Mouse (Mus musculus) forebrain, embryonic 10.5 days (tissue): ENCODE measurements around the gene Washc1. TPM values are rescaled to one million over a fixed set of nuclear protein-coding genes. Genes with fewer than 3 reads are reported as not detected.
A peak's percentile ranks its signal among the peaks of the same experiment; 100 is the strongest.
"Not testable (repeated sequence)": the region's sequence is repeated elsewhere in the genome, so short reads cannot be mapped to it uniquely, and the experiment has no call there.

Source experiments
- DNase-seq: peaks from one replicate; pipeline ENCODE4 v3.0.0-alpha.2; 2017; ENCODE audit warnings: low spot score; ENCODE audit errors: extremely low spot score
- H3K27ac ChIP-seq: fragments of 300-500 bp; sonication (generic); 2 replicates; pipeline ENCODE4 v1.5.1; 2016; ENCODE audit warnings: mild to moderate bottlenecking
- H3K27me3 ChIP-seq: fragments of 300-500 bp; sonication (generic); 2 replicates; pipeline ENCODE4 v1.6.1; 2016; ENCODE audit warnings: mild to moderate bottlenecking; ENCODE audit not compliant: poor library complexity, severe bottlenecking
- H3K36me3 ChIP-seq: fragments of 300-500 bp; sonication (generic); replicated peaks from 2 replicates; pipeline ENCODE4 v1.6.1; 2016; ENCODE audit warnings: mild to moderate bottlenecking, moderate library complexity
- H3K4me1 ChIP-seq: fragments of 300-500 bp; sonication (generic); 2 replicates; pipeline ENCODE4 v1.6.1; 2016
- H3K4me3 ChIP-seq: fragments of 300-500 bp; sonication (generic); 2 replicates; pipeline ENCODE4 v1.5.1; 2016; ENCODE audit warnings: mild to moderate bottlenecking, moderate library complexity
- H3K9me3 ChIP-seq: fragments of 300-500 bp; sonication (generic); 2 replicates; pipeline ENCODE4 v1.6.1; 2016; ENCODE audit warnings: mild to moderate bottlenecking, moderate library complexity
- WGBS: fragments of 180-500 bp; shearing (Covaris S2); methylation state at CpG from one replicate; pipeline ENCODE4 v1.1.7; 2016; 5-methylcytosine and 5-hydroxymethylcytosine counted together
- polyA plus RNA-seq: library from polyadenylated mRNA; unstranded; fragments of >200 nt; fragmentation: Nextera tagmentation; extraction: Ambion mirVana; gene quantifications from 2 replicates; pipeline ENCODE4 v1.2.1, GENCODE M21; 2016

Washc1 gene
- 31.6 and 31.8 TPM in 2 replicates for polyA plus RNA-seq

DNA sequence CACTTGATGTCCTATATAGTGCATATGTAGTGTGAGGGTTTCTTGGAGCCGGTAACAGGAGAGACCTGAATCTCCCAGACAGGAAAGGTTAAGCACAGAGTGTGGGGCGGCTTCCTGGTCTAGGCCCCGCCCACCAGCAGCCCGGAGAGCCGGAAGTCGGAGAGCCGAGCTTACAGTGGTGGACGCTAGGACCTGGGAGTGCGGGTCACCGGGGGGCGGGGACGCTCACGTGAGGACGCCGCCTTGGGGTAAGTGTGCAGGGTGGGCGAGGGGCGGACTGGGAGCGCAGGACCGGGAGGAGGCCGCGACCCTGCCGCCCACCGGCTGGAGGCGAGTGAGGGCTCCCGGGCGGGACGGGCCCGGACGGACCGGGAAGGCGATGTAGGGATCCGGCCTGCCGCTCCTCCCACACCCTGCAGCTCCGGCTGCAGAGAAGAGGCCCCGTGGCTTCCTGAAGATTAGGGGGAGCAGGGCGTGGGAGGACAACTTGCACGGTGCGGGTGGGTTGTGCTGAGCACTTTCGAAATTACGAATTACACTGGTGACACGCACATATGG lies at the start of gene Washc1:
Gene Washc1 (plus strand): TSS at position 144 of the 558 bp plus-strand sequence.
- peak within 1 kb of the TSS; percentile 92 for H3K27ac ChIP-seq
- DNase-seq = peak; percentile 96
- peak within 1 kb of the TSS; percentile 89 for H3K4me3 ChIP-seq
- peaks cover 18% of the 10 kb centered on the region for H3K4me1 ChIP-seq
- H3K27me3 ChIP-seq = no peaks in the 10 kb centered on the region
- WGBS = under 1% methylated on average over 41 of the region's 41 CpGs
- H3K9me3 ChIP-seq = no peaks in the 10 kb centered on the region
- peaks cover 29% of the 10 kb centered on the region for H3K36me3 ChIP-seq

DNA sequence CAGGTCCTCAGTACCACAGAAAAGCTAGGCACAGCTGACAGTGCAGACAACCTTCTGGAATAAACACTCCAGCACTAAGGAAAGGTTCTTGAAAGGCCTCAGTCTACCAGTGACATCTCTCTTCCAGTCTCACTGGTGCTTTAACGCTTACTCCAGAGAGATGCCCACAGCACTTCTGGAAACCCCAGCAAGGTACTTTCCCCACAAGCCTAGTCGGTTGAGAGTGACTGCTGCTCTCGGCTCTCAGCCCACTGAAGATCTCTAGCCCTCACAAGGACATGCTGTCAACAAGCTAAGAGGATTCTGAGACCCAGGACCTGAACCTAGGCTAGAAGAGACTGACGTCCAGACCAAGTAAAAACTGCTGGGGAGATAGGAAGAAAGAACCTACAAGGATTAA lies 46.2 kb upstream of the Washc1 start:
- Histone ChIP-seq H3K9me3 (no peaks in the 10 kb centered on the region), H3K4me1 (0 out of 2 replicates have a peak, but pooled peaks cover 8% of the 10 kb centered on the region), H3K27ac (no peak overlapping the region), H3K36me3 (no peaks in the 10 kb centered on the region), H3K27me3 (no peaks in the 10 kb centered on the region), H3K4me3 (no peak overlapping the region)
- WGBS = 86% methylated on average over 4 of the region's 4 CpGs
- DNase-seq = no peak

DNA sequence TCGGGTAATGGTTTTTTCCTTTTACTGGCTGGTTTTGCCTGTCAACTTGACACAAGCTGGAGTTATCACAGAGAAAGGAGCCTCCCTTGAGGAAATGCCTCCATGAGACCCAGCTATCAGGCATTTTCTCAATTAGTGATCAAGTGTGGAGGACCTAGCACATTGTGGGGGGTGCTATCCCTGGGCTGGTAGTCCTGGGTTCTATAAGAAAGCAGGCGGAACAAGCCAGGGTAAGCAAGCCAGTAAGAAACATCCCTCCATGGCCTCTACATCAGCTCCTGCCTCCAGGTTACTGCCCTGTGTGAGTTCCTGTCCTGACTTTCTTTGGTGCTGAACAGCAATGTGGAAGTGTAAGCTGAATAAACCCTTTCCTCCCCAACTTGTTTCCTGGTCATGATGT lies 42.3 kb upstream of the Washc1 start:
- not testable (repeated sequence) for DNase-seq, H3K4me1 ChIP-seq, H3K36me3 ChIP-seq, H3K27ac ChIP-seq, H3K4me3 ChIP-seq, H3K27me3 ChIP-seq, H3K9me3 ChIP-seq
- WGBS = 92% methylated on average over 2 of the region's 2 CpGs

DNA sequence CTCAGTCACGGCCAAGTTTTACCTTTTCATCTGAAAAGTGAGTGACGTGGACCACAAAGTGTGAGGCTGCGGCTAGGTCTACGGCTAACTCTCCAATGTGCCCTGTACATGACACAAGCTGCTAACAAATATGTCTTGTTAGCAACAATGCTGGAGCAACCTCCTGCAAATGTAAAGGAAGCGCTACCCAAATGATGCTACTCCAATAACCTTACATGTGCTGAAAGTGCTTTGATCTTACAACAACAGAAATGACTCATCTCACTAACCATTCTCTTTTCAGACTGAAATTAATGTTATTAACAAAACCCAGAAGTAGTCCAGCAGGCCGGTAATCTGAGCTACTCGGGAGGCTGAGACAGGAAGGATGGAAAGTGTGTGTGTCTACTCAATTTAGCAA lies 37.4 kb upstream of the Washc1 start:
- peaks cover 3% of the 10 kb centered on the region for H3K36me3 ChIP-seq
- H3K27me3 ChIP-seq = peaks cover 14% of the 10 kb centered on the region
- DNase-seq = no peak
- no peak overlapping the region for H3K27ac ChIP-seq
- no peaks in the 10 kb centered on the region for H3K9me3 ChIP-seq
- peaks cover 18% of the 10 kb centered on the region for H3K4me1 ChIP-seq
- WGBS = 91% methylated on average over 7 of the region's 7 CpGs
- no peak overlapping the region for H3K4me3 ChIP-seq

DNA sequence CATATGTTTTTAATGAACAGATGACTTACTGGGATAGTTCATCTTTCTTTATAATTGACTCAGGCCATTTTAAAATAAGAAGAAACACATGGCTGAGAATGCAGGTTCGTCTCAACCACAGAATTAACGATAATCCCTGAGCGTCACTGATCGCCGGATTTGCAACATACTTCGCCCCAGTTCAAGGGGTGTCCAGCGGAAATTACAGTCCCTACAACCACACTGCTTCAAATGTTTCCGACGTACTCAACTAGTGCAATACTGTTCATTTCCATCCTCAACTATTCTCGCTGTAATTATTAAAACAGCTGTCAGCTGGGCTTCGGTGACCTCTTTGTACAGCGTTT lies 35.5 kb upstream of the Washc1 start:
- Histone ChIP-seq H3K27me3 (peaks cover 14% of the 10 kb centered on the region), H3K36me3 (peaks cover 21% of the 10 kb centered on the region), H3K4me3 (peak overlapping the region; percentile 86), H3K27ac (no peak overlapping the region), H3K9me3 (no peaks in the 10 kb centered on the region), H3K4me1 (peaks cover 18% of the 10 kb centered on the region)
- 8% methylated on average over 12 of the region's 12 CpGs for WGBS
- no peak for DNase-seq

DNA sequence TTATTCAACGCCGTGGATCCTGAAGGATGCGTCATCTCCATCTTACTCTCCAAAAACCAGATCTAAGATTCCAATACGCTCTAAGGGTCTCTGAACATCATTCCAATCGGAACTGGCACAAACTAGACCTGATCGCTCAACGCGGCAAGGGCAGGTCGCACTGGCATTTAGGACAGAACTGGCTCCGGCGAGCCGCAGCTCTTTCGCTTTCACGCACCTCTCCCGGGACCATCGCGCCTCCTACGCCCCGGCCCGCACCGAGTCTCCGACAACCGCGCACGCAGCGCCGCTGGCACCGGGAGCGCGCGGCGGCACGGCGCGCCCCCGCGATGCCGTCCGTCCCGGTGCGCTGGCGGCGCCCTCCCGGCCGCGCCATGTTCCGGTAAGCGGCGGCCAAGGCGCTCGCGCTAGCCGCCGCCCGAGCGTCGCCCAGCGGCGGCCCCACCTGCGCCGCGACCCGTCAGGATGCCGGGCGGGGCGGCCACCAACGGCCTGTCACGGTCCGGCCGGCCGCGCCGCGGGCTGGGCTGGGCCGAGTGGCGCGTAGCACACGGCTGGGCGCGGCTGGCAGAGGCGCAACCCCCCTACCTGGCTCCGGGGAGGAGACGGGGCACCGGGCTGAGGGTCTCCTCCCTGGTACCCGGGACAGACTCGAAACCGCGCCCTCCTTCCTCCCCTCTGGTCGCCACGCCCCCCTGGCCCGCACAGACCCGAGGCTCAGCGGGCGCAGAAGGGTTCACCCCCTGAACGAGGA lies 35.0 kb upstream of the Washc1 start:
- Histone ChIP-seq H3K9me3 (no peaks in the 10 kb centered on the region), H3K27me3 (peaks cover 14% of the 10 kb centered on the region), H3K4me3 (peak overlapping the region; percentile 86), H3K36me3 (peaks cover 27% of the 10 kb centered on the region), H3K4me1 (peaks cover 18% of the 10 kb centered on the region), H3K27ac (peak overlapping the region; percentile 90)
- under 1% methylated on average over 95 of the region's 95 CpGs for whole genome bisulfite sequencing
- peak; percentile 28 for DNase-seq

DNA sequence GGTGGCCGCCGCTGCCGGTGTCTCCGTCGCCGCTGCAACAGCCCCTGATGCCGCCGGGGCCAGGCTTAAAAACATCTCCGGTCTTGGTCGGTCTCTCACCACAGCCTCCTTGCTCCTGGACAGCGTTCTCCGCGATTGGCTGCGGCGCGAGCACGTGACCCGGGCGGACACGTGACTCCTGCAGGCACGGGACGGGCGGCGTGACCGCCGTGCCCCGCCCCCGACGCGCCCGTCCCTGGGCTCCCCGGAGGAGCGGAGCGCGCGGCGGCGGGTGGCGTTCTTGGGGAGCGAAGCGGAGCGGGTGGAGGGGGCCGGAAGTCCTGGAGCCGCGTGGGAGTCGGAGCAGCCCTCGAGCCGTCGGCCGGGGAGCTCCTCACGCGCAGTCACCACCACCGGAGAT lies 34.4 kb upstream of the Washc1 start, which contains the start of gene Ankrd12:
Gene Ankrd12 (minus strand): TSS at position 156 of the 400 bp plus-strand sequence.
- H3K36me3 ChIP-seq = peaks cover 32% of the 10 kb centered on the region
- peak within 1 kb of the TSS; percentile 86 for H3K4me3 ChIP-seq
- peaks cover 18% of the 10 kb centered on the region for H3K4me1 ChIP-seq
- DNase-seq = peak; percentile 94
- under 1% methylated on average over 53 of the region's 53 CpGs for WGBS
- peaks cover 14% of the 10 kb centered on the region for H3K27me3 ChIP-seq
- H3K9me3 ChIP-seq = no peaks in the 10 kb centered on the region
- peak within 1 kb of the TSS; percentile 90 for H3K27ac ChIP-seq

DNA sequence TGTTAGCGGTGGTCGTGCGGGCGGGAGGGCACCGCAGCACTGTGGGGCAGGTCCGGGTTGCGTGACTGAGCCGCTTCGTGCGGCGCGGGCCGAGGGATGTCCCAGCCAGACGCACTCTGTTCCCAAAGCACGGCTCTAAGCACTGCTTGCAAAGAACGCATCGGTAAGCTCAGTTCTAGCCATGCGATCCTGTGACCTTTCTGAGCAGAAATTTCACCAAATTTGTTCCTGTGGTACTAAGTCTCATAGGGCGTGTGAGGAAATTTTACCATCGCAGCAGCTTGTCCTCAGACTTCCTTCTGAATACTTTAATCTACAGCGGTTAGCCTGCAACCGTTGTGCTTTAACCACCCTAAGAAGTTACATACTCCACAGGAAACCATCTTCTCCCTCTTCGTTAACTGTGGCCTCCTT lies 33.9 kb upstream of the Washc1 start:
- Histone ChIP-seq H3K36me3 (peaks cover 33% of the 10 kb centered on the region), H3K27me3 (peaks cover 14% of the 10 kb centered on the region), H3K9me3 (no peaks in the 10 kb centered on the region), H3K4me1 (peaks cover 18% of the 10 kb centered on the region), H3K4me3 (peak overlapping the region; percentile 86), H3K27ac (peak overlapping the region; percentile 90)
- no peak for DNase-seq
- 1% methylated on average over 23 of the region's 23 CpGs for WGBS

DNA sequence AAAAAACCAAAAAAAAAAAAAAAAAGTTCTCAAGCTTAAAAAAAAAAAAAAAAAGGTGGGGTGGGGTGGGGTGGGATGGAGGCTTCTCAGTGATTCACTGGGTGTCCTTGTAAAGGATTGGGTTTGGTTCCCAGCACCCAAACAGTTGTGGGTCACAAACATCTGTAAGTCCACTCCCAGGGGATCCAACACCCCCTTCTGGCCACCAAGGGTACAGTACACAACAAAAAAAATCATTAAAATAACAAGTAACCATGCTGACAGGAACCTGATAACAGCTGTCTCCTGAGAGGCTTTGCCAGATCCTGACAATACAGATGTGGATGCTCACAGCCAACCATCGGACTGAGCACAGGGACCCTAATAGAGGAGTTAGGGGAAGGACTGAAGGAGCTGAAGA lies 26.9 kb upstream of the Washc1 start:
- H3K4me3 ChIP-seq = no peak overlapping the region
- peaks cover 85% of the 10 kb centered on the region for H3K36me3 ChIP-seq
- 84% methylated on average over 1 of the region's 1 CpGs for WGBS
- no peaks in the 10 kb centered on the region for H3K9me3 ChIP-seq
- no peak overlapping the region for H3K27ac ChIP-seq
- H3K4me1 ChIP-seq = no peaks in the 10 kb centered on the region
- DNase-seq = no peak
- H3K27me3 ChIP-seq = no peaks in the 10 kb centered on the region

DNA sequence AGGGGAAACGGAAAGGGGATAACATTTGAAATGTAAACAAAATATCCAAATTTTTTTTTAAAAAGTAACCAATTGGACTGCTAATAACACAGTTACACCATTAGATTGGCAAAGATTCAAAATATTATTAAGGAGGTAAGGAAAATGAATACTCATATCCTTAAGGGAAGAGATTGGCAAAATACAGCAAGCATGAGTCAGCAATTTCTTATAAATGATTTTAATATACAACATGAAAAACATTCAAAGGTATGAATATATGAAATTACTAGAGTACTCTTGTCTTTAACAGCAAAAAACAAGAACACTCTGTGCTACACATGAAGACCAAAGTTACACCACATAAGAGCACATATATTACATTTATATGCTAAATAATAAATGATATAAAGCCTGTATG lies 26.3 kb upstream of the Washc1 start:
- Histone ChIP-seq H3K27ac (no peak overlapping the region), H3K36me3 (peaks cover 83% of the 10 kb centered on the region), H3K4me3 (no peak overlapping the region), H3K4me1 (no peaks in the 10 kb centered on the region), H3K9me3 (no peaks in the 10 kb centered on the region), H3K27me3 (no peaks in the 10 kb centered on the region)
- no peak for DNase-seq
- 97% methylated on average over 1 of the region's 1 CpGs for WGBS

DNA sequence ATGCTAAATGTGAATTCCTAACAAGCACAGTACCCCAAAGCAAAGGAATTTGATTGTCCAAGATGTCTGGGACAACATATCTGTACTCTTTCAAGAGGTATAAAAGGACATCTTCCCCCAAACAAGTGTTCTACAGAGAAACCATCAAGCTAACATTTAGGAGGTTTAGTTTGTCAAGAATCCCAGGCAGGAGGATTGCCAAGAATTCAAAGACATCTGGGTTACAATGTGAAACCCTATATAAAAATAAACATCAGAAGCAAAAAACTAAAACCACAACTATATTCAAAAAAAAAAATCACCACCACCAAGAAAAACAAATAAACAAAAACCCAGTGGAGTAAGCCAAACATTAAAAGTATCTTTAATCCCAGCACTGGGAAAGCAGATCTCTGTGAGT lies 21.1 kb upstream of the Washc1 start:
- Histone ChIP-seq H3K4me3 (no peak overlapping the region), H3K36me3 (peaks cover 72% of the 10 kb centered on the region)
- no peak for DNase-seq

DNA sequence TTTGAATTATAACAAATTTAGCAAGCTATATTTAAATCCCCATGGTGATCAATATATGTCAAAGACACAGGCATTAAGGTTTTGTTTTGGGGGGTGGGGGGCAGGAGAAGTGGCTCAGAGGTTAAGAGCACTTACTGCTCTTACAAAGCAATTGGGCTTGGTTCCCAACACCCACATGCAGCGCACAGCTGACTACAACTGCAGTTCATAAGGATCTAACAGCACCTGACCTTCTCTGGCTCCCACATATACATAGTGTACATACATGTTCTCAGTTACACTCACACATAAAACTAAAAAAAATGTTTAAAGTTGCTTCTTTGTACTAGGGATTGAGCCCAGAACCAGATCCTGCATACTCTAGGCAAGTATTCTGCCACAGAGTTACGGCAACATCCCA lies 20.0 kb upstream of the Washc1 start:
- Histone ChIP-seq H3K4me1 (no peaks in the 10 kb centered on the region), H3K27me3 (no peaks in the 10 kb centered on the region), H3K4me3 (no peak overlapping the region), H3K27ac (no peak overlapping the region), H3K9me3 (no peaks in the 10 kb centered on the region), H3K36me3 (peaks cover 62% of the 10 kb centered on the region)
- WGBS = 93% methylated on average over 2 of the region's 2 CpGs
- DNase-seq = no peak

More for the DNA sequence above, 21.1 kb upstream of the Washc1 start:
- H3K27ac ChIP-seq = no peak overlapping the region
- no peaks in the 10 kb centered on the region for H3K27me3 ChIP-seq
- H3K4me1 ChIP-seq = no peaks in the 10 kb centered on the region
- H3K9me3 ChIP-seq = no peaks in the 10 kb centered on the region

DNA sequence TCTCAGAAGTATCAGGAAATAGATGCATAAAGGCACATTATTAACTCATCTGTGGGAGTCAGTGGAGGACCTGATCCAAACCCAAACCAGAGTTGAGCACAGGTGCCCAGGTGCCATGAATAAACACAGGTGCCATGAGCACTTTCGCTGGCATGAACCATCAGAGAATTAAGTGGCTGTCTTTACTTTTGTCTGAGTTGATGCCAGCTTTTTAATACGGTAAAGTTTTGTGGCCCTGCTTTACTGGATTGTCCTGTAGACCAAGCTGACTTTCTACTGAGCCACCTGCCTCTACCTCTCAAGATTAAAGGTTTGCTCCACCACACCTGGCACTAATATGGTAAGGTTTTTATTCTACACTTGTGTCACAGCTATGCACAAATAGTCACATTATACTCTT lies 19.3 kb upstream of the Washc1 start:
- H3K27ac ChIP-seq = no peak overlapping the region
- no peak for DNase-seq
- no peaks in the 10 kb centered on the region for H3K4me1 ChIP-seq
- peaks cover 59% of the 10 kb centered on the region for H3K36me3 ChIP-seq
- H3K9me3 ChIP-seq = no peaks in the 10 kb centered on the region
- H3K27me3 ChIP-seq = no peaks in the 10 kb centered on the region
- H3K4me3 ChIP-seq = no peak overlapping the region
- 91% methylated on average over 2 of the region's 2 CpGs for WGBS
